Mouse (Mus musculus) gastrocnemius, postnatal 36 days (tissue): ENCODE measurements around the gene Bclaf3. TPM values are rescaled to one million over a fixed set of nuclear protein-coding genes. Genes with fewer than 3 reads are reported as not detected.

Experiments
- DNase-seq, 2 experiments: peaks; one replicate each; pipeline ENCODE4 v3.0.0; 2022
- intact Hi-C: fragments of 180-260 bp; cut with DNase I; formaldehyde crosslinking; loops from one replicate; pipeline ENCODE4 v1.15.1; 2025
- total RNA-seq, 2 experiments: library from RNA; stranded (reverse); gene quantifications; 2 replicates each; pipeline ENCODE4 v1.2.3; 2021

Gene Bclaf3
- total RNA-seq, 2 experiments from 2014 or later, result 1.5 to 1.7 TPM

- intact Hi-C loops, result loop anchor here (5.0 to 10.0 kb wide), 2 partner anchors 128 to 336 kb away; no protein-coding TSS in a partner anchor
- DNase-seq, result no peak
These were observed 99.9 kb downstream of the Bclaf3 start for GRCm38 (mm10) chrX:159626208-159626906.

DNA sequence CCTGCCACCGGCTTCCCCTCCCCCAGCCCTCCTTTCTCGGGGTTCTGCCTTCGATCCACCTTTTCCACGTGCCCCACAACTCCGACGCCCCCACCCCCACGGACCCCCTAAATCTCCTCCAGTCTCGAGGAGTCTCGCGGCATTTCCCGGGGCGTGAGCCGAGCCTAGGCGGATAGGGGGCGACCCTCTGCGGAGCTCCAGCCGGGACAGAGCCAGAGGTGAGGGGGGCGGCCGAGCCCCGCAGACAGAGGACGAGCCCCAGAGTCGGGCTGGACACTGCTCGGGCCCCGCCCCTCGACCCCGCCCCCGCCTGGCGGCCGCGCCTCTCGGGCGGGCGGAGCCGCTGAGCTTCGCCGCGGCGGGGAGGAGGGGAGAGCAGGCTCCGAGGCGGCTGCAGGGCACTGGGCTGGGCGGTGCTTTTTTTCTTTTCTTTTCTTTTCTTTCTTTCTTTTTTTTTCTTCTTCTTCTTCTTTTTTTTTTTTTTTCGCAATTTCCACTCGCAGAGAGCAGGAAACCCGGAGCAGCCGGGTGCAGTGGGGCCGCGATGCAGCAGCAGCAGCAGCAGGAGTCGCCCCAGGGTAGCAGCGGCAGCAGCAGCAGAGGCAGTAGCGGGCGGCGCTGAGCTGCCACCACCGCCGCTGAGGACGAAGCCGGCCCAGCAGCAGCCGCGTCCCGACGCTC is 100.6 kb downstream of the Bclaf3 start, which contains the start of gene Sh3kbp1:
Gene Sh3kbp1, plus strand, starts transcription at position 366 of the 681 bp plus-strand sequence.
- peak; percentile 46 to 57 for DNase-seq
- intact Hi-C loops, result loop anchor here (5.0 to 10.0 kb wide), 2 partner anchors 128 to 335 kb away; no protein-coding TSS in a partner anchor

DNA sequence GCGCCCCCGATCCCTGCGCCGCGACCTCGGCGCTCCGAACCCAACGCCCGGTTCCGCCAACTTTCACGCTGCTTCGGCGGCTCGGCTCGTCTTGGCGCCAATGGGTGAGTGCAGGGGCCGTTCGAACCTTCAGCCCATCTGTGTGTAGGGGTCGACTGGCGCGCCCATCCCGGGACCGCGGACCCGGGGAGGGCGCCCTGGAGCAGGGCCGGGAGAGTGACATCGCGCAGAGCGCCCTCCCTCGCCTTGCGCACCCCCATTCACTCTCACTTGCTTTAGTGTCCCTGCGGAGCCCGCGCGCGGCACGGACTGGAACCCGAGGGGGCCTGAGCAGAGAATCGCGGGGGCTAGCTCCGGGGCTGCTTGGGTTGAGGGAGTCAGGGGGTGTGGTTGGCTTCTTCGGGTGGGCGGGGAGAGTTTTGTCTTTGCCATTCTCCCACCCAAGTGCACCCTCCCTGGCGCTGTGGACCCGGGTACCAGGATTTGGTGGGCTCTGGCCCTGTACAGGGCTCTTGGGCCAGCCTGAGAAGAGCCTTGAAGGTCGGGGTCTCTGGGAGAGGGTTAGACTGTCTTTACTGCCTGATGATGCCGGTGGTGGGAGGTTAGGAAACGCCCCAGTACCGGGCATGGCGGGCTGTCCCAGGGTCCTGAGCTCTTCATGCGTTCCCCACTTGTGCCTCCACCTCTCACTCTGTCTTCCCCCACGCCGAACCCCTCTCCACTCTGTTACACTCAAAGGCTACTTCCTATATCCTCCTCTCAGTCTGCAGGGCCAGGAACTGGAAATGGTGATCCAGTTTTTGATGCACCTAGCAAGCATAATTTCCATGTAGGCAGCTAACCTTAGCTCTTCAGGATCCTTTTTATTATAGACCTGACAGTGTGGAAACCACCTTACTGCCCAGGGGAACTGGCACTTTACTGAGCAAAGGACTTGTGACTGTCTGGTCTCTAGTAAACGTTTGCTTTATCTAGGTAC is 101.4 kb downstream of the Bclaf3 start:
- no peak for DNase-seq

DNA sequence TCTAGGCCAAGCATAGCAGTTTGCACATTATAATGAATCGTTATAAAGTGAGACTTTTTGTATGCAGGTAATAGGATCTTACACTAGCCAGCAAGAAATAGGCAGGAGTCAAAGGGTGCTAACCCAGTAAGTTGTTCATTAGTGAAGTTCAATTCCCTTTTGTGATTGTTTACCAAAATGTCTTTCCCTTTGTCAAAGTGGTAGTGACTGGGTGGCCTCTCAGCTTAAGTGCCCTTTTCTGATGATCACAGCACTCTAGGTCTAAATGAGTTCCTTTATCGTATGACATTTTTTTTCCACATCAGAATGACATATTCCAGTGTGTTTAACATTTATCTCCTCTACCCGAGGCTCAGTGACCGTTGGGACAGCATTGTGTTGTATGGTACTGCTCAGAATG is 102.1 kb downstream of the Bclaf3 start:
- intact Hi-C loops, result loop anchor here (5.0 to 10.0 kb wide), 2 partner anchors 126 to 334 kb away; no protein-coding TSS in a partner anchor
- no peak for DNase-seq

More for the DNA sequence above, 101.4 kb downstream of the Bclaf3 start:
- intact Hi-C loops, result loop anchor here (5.0 to 10.0 kb wide), 2 partner anchors 127 to 334 kb away; no protein-coding TSS in a partner anchor

- intact Hi-C loops, result loop anchor here (5.0 to 10.0 kb wide), 2 partner anchors 126 to 333 kb away; no protein-coding TSS in a partner anchor
These were observed 102.7 kb downstream of the Bclaf3 start for GRCm38 (mm10) chrX:159629203-159629602.

DNA sequence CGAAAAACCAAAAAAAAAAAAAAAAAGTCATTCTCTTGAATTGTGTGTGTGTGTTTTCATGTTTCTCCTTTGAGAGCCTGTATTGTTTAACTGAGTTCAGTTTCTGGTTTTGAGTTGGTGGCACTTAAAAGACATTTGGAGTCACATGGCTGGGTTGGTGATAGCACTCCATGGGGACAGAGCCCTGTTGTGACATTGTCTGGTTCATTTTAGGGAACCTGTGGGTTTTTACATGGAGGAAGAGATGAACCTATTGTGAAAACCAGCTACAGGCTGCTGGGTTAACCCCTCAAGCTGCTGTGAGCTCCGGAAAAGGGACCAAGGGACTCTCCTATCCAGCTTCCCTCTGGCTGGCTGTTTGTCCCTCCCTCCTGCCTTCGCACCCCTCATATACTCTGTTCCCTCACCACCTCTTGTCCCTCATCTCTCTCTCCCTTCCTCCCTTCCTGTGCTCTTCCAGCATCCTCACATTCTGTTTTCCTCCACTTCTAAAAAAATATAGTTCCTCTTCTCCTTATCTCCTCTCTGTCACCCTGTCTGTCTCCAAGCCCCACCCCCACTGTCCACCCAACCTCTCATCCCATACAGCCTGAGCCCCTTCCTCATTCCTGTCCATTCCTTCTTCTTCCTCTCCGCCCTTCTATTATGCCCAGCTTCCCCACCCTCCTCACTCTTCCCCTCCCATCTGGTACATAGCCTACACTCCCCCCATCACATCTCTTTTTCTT is 112.2 kb downstream of the Bclaf3 start:
- no peak for DNase-seq
- intact Hi-C loops, result no loop called here

More at GRCm38 (mm10) chrX:159629203-159629602, 102.7 kb downstream of the Bclaf3 start:
- DNase-seq, result no peak

DNA sequence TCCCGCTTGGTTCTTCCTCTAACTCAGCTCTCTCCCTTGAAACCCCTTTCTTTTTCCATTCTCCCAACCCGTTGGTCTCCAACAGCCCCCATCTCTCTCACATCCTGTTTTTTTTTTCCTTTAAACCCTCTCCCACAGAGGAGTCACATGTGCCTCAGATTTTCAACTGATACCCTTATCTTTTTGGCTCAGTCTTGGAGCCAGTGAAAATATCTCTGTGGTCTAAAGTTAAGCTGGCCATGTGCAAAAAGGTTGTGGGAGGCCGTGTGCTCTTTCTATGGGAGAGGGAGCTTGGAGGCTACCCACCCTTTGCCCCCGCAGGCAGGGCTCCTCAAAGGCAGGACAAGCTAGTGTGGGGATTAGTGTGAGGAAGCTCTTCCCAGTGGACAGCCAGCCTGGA is 113.5 kb downstream of the Bclaf3 start:
- intact Hi-C loops, result no loop called here
- no peak for DNase-seq

Other genes with a start within 250 kb of the Bclaf3 start
- gene Eif1ax, start 154.5 kb upstream of the Bclaf3 start, total RNA-seq, result 10 to 100 TPM; 77.3 to 79.3 TPM
- under 1 TPM; 0.08 to 0.69 TPM for gene Map7d2, start 112.1 kb upstream of the Bclaf3 start, total RNA-seq
- gene Sh3kbp1, start 100.6 kb downstream of the Bclaf3 start, total RNA-seq, result 10 to 100 TPM; 22.9 to 26.4 TPM